Mouse (Mus musculus) liver, embryonic 11.5 days (tissue): ENCODE data around the gene Fzd7. TPM values are rescaled to one million over a fixed set of nuclear protein-coding genes. Genes with fewer than 3 reads are reported as not detected.
A peak's percentile ranks its signal among the peaks of the same experiment; 100 is the strongest.

ENCODE experiments used
- ATAC-seq: fragments of 200-750 bp; cut with Nextera tagmentation; replicated peaks from 2 replicates; pipeline ENCODE4 v1.8.0; 2017; ENCODE audit warnings: moderate number of reproducible peaks, mild to moderate bottlenecking, moderate TSS enrichment, moderate library complexity; ENCODE audit not compliant: low FRiP score
- DNase-seq: peaks from one replicate; pipeline ENCODE4 v3.0.0-alpha.2; 2017; ENCODE audit warnings: low spot score
- H3K27ac ChIP-seq: fragments of 300-500 bp; sonication (generic); 2 replicates; pipeline ENCODE4 v1.5.1; 2014; ENCODE audit warnings: mild to moderate bottlenecking, low read depth, low read length, control low read depth
- H3K27me3 ChIP-seq: fragments of 300-500 bp; sonication (generic); replicated peaks from 2 replicates; pipeline ENCODE4 v1.6.1; 2014; ENCODE audit warnings: low read length, mixed read lengths; ENCODE audit not compliant: control insufficient read depth, insufficient read depth
- H3K36me3 ChIP-seq: fragments of 300-500 bp; sonication (generic); 2 replicates; pipeline ENCODE4 v1.6.1; 2014; ENCODE audit warnings: mild to moderate bottlenecking, low read length, moderate library complexity, mixed read lengths; ENCODE audit not compliant: control insufficient read depth, insufficient read depth
- H3K4me1 ChIP-seq: fragments of 300-500 bp; sonication (generic); replicated peaks from 2 replicates; pipeline ENCODE4 v1.6.1; 2014; ENCODE audit warnings: low read length, mixed read lengths; ENCODE audit not compliant: control insufficient read depth, insufficient read depth
- H3K4me2 ChIP-seq: fragments of 300-500 bp; sonication (generic); 2 replicates; pipeline ENCODE4 v1.6.1; 2014; ENCODE audit warnings: mild to moderate bottlenecking, control low read depth, moderate library complexity
- H3K4me3 ChIP-seq: fragments of 300-500 bp; sonication (generic); 2 replicates; pipeline ENCODE4 v1.5.1; 2014; ENCODE audit warnings: low read depth, low read length, control low read depth
- H3K9ac ChIP-seq: fragments of 300-500 bp; sonication (generic); 2 replicates; pipeline ENCODE4 v1.6.1; 2014; ENCODE audit warnings: low read depth, low read length, control low read depth
- H3K9me3 ChIP-seq: fragments of 300-500 bp; sonication (generic); 2 replicates; pipeline ENCODE4 v1.6.1; 2016; ENCODE audit warnings: low read length, inconsistent platforms, mixed read lengths; ENCODE audit not compliant: control insufficient read depth
- WGBS: fragments of 180-500 bp; shearing (Covaris S2); extraction: QIAGEN DNeasy Blood & Tissue Kit; methylation state at CpG from one replicate; pipeline ENCODE4 v1.1.7; 2014; 5-methylcytosine and 5-hydroxymethylcytosine counted together
- polyA plus RNA-seq: library from polyadenylated mRNA; unstranded; fragments of >200 nt; fragmentation: Nextera tagmentation; extraction: Ambion mirVana; gene quantifications from 2 replicates; pipeline ENCODE4 v1.2.1, GENCODE M21; 2014

The Fzd7 gene
- polyA plus RNA-seq, 1 experiment from 2014 or later, result 7.7 TPM

- no peak overlapping the region for H3K27ac ChIP-seq
- H3K27me3 ChIP-seq, result peaks cover 12% of the 10 kb centered on the region
- peaks cover 2% of the 10 kb centered on the region; the same call in 1 of the 2 replicates for H3K36me3 ChIP-seq
- no peaks in the 10 kb centered on the region for H3K9me3 ChIP-seq
- WGBS, result 53% methylated on average over 4 of the region's 4 CpGs
- no peak for ATAC-seq
- peak overlapping the region; percentile 83 for H3K4me3 ChIP-seq
- no peak overlapping the region for H3K9ac ChIP-seq
- peak overlapping the region; percentile 98 for H3K4me2 ChIP-seq
- peaks cover 43% of the 10 kb centered on the region for H3K4me1 ChIP-seq
- DNase-seq, result no peak
Observed at GRCm38 (mm10) chr1:59485803-59486202, 3.6 kb downstream of the Fzd7 start.

DNA sequence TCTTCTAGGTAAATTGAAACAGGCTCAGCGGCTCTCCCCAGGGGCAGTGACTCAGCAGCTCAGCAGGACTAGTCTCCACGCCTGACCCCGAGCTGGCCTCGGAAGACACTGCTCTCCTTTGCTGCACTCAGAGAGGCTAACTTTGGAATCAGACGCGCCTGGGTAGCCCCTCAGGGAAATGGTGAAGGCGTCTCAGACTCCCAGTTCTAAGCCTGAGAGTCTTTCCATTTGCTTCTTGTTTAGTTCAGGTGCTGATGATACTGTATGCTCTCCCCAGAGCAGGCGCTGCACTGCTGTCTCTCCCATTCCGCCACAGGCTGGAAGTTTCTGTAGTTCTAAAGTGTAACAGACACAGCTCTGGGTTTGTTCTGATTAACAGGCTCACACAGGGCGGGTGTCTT is 5.4 kb downstream of the Fzd7 start:
- 0 out of 2 replicates have a peak overlapping the region, but pooled peaks have one; percentile 19 for H3K4me3 ChIP-seq
- H3K4me1 ChIP-seq, result peaks cover 56% of the 10 kb centered on the region
- peak overlapping the region; percentile 60 for H3K4me2 ChIP-seq
- 12% methylated on average over 10 of the region's 10 CpGs for WGBS
- no peaks in the 10 kb centered on the region for H3K9me3 ChIP-seq
- H3K9ac ChIP-seq, result peak overlapping the region; percentile 53; the same call in 1 of the 2 replicates
- 0 out of 2 replicates have a peak, but pooled peaks have one; percentile 21 for ATAC-seq
- peaks cover 12% of the 10 kb centered on the region for H3K27me3 ChIP-seq
- DNase-seq, result peak; percentile 45
- peaks cover 2% of the 10 kb centered on the region; the same call in 1 of the 2 replicates for H3K36me3 ChIP-seq
- H3K27ac ChIP-seq, result peak overlapping the region; percentile 60

DNA sequence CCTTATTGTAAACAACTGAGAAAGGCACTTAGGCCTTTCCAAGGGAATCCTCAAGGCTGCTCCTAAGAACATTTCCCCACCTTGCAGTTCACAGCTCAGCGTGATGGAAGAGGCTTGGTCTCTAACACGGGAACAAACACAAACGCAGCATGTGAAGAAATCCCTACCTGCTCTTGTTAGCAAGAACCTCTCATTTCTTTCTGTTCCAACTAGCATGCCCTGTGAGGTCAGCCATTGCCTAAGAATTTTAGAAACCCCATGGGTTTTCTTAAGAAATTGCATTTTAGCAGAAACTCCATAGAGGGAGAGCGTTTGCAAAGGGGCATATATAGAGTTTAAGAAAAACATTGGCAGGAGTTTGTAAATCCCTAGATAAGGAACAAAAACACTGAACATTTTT is 6.3 kb downstream of the Fzd7 start:
- H3K4me2 ChIP-seq, result no peak overlapping the region
- no peaks in the 10 kb centered on the region for H3K9me3 ChIP-seq
- H3K36me3 ChIP-seq, result peaks cover under 1% of the 10 kb centered on the region; the same call in 1 of the 2 replicates
- H3K9ac ChIP-seq, result no peak overlapping the region
- WGBS, result 60% methylated on average over 4 of the region's 4 CpGs
- no peak overlapping the region; the same call in 1 of the 2 replicates for H3K27ac ChIP-seq
- peaks cover 5% of the 10 kb centered on the region for H3K27me3 ChIP-seq
- H3K4me3 ChIP-seq, result no peak overlapping the region
- ATAC-seq, result no peak
- no peak for DNase-seq
- peaks cover 52% of the 10 kb centered on the region for H3K4me1 ChIP-seq

GRCm38 (mm10) chr1:59488991-59489390 is 6.8 kb downstream of the Fzd7 start:
- H3K27ac ChIP-seq, result no peak overlapping the region
- H3K4me3 ChIP-seq, result no peak overlapping the region
- peaks cover 47% of the 10 kb centered on the region for H3K4me1 ChIP-seq
- no peaks in the 10 kb centered on the region for H3K9me3 ChIP-seq
- no peaks in the 10 kb centered on the region; the same call in 1 of the 2 replicates for H3K27me3 ChIP-seq
- H3K4me2 ChIP-seq, result no peak overlapping the region
- ATAC-seq (no peak), DNase-seq (no peak)
- WGBS, result 62% methylated on average over 4 of the region's 4 CpGs
- H3K36me3 ChIP-seq, result no peaks in the 10 kb centered on the region; the same call in 1 of the 2 replicates
- H3K9ac ChIP-seq, result no peak overlapping the region

DNA sequence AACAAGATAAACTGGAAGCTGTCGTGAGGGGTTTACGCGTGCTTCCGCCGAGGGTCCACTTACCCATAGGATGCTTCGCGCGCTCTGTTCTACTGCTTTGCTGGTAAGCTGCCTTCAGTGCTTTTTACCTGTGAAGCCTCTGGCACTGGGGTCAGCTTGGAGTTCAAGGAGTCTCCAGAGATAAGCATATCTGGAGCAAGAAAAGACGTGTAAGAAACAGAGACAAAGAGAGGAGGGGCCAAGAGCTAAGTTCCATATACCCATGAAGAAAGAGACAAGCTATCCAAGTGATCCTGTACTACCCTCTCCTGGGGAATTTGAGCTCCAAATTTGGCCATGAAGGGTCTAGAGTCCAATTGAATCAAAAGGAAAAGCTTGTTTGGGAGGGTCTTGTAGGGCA is 9.3 kb downstream of the Fzd7 start:
- WGBS, result 65% methylated on average over 9 of the region's 9 CpGs
- Histone ChIP-seq H3K9ac (0 out of 2 replicates have a peak overlapping the region, but pooled peaks have one; percentile 36), H3K4me1 (peaks cover 41% of the 10 kb centered on the region), H3K27ac (peak overlapping the region; percentile 34; the same call in 1 of the 2 replicates), H3K4me3 (no peak overlapping the region), H3K27me3 (no peaks in the 10 kb centered on the region), H3K4me2 (peak overlapping the region; percentile 28), H3K36me3 (no peaks in the 10 kb centered on the region), H3K9me3 (no peaks in the 10 kb centered on the region)
- no peak for DNase-seq
- peak; percentile 55 for ATAC-seq

- Histone ChIP-seq H3K9me3 (no peaks in the 10 kb centered on the region), H3K27ac (peak overlapping the region; percentile 34; the same call in 1 of the 2 replicates), H3K9ac (no peak overlapping the region), H3K4me3 (no peak overlapping the region), H3K27me3 (no peaks in the 10 kb centered on the region), H3K4me2 (peak overlapping the region; percentile 28), H3K36me3 (no peaks in the 10 kb centered on the region), H3K4me1 (peaks cover 37% of the 10 kb centered on the region)
- ATAC-seq (peak; percentile 87), DNase-seq (no peak)
- 51% methylated on average over 4 of the region's 4 CpGs for WGBS
Observed at GRCm38 (mm10) chr1:59492432-59492831, 10.2 kb downstream of the Fzd7 start.

GRCm38 (mm10) chr1:59495970-59496369 is 13.7 kb downstream of the Fzd7 start:
- H3K4me3 ChIP-seq, result no peak overlapping the region
- 92% methylated on average over 5 of the region's 5 CpGs for WGBS
- H3K27ac ChIP-seq, result no peak overlapping the region
- ATAC-seq, result no peak
- no peak overlapping the region for H3K4me2 ChIP-seq
- H3K9ac ChIP-seq, result no peak overlapping the region
- no peaks in the 10 kb centered on the region for H3K36me3 ChIP-seq
- no peak for DNase-seq
- H3K9me3 ChIP-seq, result no peaks in the 10 kb centered on the region
- peaks cover 21% of the 10 kb centered on the region for H3K4me1 ChIP-seq
- H3K27me3 ChIP-seq, result no peaks in the 10 kb centered on the region

DNA sequence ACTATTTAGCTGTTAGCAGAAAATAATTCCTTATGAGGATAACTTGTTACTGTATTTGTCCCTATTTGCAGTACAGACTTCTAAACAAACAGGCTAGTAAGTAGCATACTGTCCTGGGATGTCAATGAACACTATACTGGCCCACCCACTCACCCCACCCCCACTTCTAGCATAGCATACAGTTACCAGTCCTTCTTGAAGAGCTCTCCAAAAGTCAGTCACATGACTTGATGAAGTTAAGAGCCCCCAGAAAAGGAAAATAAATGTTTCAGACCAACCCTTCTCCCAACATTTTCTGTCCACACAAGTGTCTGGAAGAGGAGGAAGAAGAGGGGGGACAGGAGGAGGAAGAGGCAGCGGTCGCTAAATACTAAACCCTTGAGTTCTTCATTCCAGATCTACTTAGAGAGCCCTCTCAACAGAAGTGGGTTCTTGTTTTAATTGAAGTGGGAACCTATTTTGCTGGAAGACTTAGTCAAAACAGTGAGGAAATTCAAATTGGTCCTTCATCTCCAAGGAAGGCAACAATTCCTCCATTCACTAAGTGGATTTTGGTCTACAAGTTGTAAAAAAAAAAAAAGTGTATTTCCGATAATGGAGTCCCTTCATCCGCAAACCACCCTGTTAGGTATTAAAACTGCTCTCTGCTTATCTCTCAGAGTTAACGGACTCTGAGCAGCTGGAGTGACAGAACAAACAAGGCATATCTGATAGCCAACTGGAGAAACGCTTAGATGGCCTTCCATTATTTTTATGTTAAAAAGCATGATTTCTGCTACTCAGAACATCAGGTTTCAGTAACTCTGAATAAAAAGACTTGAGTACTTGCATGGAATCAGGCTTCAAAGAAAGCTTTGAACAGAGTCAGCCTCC is 15.8 kb downstream of the Fzd7 start:
- Histone ChIP-seq H3K36me3 (no peaks in the 10 kb centered on the region), H3K27me3 (no peaks in the 10 kb centered on the region), H3K4me3 (no peak overlapping the region), H3K4me2 (no peak overlapping the region), H3K9me3 (no peaks in the 10 kb centered on the region), H3K27ac (peak overlapping the region; percentile 64), H3K9ac (no peak overlapping the region), H3K4me1 (peaks cover 5% of the 10 kb centered on the region; the same call in 1 of the 2 replicates)
- DNase-seq, result no peak
- ATAC-seq, result peak; percentile 77
- 53% methylated on average over 6 of the region's 6 CpGs for WGBS
